Mouse (Mus musculus): ENCODE measurements around the gene Spef2.

DNA sequence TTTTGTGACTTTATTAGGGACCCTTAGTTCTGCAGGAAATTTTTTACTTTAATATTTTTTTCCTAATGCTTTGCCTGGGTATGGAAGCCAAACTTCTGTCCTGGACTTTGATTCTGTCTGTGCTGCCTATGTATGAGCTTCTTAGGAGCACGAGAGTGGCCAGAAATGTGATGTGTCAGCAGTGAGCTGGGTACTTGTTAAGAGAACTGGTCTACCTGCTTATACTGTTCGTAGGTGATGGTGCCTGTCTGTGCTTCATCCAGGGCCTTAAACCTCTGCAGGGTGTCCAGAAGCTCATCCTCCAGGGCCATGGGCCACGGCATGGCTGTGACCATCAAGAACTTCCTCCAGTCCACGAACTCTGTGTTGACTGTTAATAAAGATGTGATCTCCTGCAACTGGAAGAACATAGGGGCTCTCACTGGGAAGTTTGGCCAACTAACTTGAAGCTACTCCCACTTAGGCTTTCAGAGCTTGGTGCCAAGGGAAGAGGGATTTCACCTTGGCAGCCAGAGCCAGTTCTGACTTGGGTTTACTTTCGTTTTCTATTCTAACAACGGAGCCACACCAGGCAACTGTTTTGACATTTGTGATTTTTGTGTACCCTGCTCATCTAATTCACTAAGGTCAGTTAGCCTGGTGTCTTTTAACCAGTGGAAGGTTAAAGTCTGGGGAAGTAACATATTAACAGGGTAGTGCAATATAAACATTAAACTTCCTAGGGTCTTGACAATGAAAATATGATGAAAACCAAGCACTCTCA lies 152.2 kb downstream of the Spef2 start:
- TF ChIP-seq CTCF (IDR thresholded peaks at IDR 0.05; ENCODE audit: control insufficient read depth, insufficient read depth, insufficient replicate concordance, low read depth, low read length): no peak
- TF ChIP-seq POLR2A (IDR thresholded peaks at IDR 0.05; ENCODE audit: control insufficient read depth, low read depth, low read length): no peak

Data from testis, adult 2 months (tissue).